Mouse (Mus musculus) bone marrow, adult 2 months (tissue): ENCODE data around the gene Prpf38b. TPM values are rescaled to one million over a fixed set of nuclear protein-coding genes. Genes with fewer than 3 reads are reported as not detected.

Experiments
- H3K27ac ChIP-seq: fragments of 200-500 bp; 2 replicates; pipeline ENCODE4 v1.5.1; 2012; ENCODE audit warnings: low read depth, mild to moderate bottlenecking, control low read depth, inconsistent platforms, low read length; ENCODE audit not compliant: control insufficient read depth, poor library complexity, insufficient read depth
- H3K4me1 ChIP-seq: fragments of 200-500 bp; 2 replicates; pipeline ENCODE4 v1.6.1; 2011; ENCODE audit warnings: low read length; ENCODE audit not compliant: control insufficient read depth, insufficient read depth
- H3K4me3 ChIP-seq: fragments of 200-500 bp; replicated peaks from 2 replicates; pipeline ENCODE3; 2011; ENCODE audit warnings: mild to moderate bottlenecking, low read depth, low read length, control low read depth; ENCODE audit not compliant: control insufficient read depth
- CTCF ChIP-seq: fragments of 200-500 bp; IDR thresholded peaks from 2 replicates; pipeline ENCODE4 v1.5.1; 2011; ENCODE audit warnings: low read length, control low read depth; ENCODE audit not compliant: control insufficient read depth, insufficient read depth
- POLR2A ChIP-seq: fragments of 200-500 bp; IDR thresholded peaks from 2 replicates; pipeline ENCODE4 v1.6.1; 2011; ENCODE audit warnings: low read depth, mild to moderate bottlenecking, control low read depth, low read length, borderline replicate concordance; ENCODE audit not compliant: control insufficient read depth
- WGBS: fragments of 180-500 bp; shearing (Covaris S2); methylation state at CpG from one replicate; pipeline ENCODE4 v1.1.7; 2018; 5-methylcytosine and 5-hydroxymethylcytosine counted together
- polyA plus RNA-seq: library from polyadenylated mRNA; stranded (reverse); fragments of >200 nt; gene quantifications from 2 replicates; pipeline ENCODE4 v1.2.4, GENCODE M21; 2011; ENCODE audit warnings: low replicate concordance; ENCODE audit not compliant: missing spikeins, insufficient read depth, insufficient read length

Gene Prpf38b
- polyA plus RNA-seq, 1 experiment: 184 TPM

DNA sequence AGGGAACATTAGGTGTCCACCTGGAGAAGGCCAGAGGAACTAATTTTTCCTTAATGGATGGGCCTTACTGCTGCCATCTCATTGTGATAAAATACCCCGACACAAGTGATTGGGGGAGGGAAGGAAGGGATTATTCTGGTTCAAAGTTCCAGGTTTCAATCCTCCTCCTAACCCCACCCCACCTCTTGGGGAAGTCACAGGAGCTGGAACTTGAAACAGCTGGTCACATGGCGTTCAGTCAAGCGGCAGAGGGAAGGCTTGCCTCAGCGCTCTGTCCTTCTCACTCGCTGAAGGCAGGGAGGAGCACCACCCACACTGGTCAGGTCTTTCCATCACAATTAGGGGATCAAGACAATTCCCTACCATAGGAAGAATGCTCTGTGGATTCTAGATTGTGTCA, 27.2 kb upstream of the Prpf38b start:
- no peak for TF ChIP-seq POLR2A
- TF ChIP-seq CTCF: no peak
- H3K4me3 ChIP-seq: no peak overlapping the region
- H3K4me1 ChIP-seq: no peaks in the 10 kb centered on the region; the same call in 1 of the 2 replicates
- no peak overlapping the region for H3K27ac ChIP-seq
- WGBS: 94% methylated on average over 5 of the region's 5 CpGs

DNA sequence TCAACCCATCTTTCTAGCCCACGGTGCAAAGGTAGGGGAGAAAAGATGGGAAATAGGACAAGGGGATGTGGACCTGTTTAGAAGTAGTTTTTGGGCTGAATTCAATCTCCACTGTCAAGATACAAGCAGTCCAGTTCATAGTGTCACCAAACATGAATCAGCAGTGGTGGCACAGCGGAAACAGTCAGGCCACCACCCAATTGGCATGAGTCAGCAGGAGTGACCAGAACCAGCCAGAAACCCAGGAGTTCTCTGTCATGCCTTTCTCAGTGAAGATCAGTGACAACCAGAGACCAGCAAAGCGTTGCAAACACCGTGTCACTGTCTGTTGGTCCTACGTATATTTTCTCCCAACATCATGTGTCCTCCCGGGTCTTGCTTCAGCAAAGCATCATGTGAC, 22.0 kb upstream of the Prpf38b start:
- TF ChIP-seq POLR2A (no peak), CTCF (no peak)
- no peak overlapping the region for H3K4me3 ChIP-seq
- WGBS: 80% methylated on average over 6 of the region's 6 CpGs

GRCm38 (mm10) chr3:108926308-108926707, 14.8 kb upstream of the Prpf38b start:
- H3K4me3 ChIP-seq: no peak overlapping the region
- no peaks in the 10 kb centered on the region for H3K4me1 ChIP-seq
- TF ChIP-seq CTCF (no peak), POLR2A (no peak)
- WGBS: 71% methylated on average over 1 of the region's 1 CpGs
- no peak overlapping the region for H3K27ac ChIP-seq

More for the DNA sequence above, 22.0 kb upstream of the Prpf38b start:
- Histone ChIP-seq H3K27ac (no peak overlapping the region), H3K4me1 (no peaks in the 10 kb centered on the region)

DNA sequence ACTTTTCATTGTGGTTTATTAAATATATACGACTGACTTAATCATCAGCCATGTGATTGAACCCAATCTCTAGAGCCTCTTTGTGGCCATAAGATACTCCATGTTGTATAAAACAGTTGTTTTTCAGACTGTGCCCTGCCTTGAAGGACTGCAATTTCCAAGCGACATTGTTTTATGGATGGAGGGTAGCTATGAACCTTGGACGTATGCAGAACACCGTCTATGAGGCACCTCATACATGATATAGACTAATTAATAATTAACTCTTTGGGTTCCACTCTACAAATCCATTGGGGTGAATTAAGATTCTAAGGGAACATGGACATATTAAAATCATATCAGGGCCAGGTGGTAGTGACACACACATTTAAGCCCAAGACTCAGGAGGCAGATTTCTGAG, 14.2 kb upstream of the Prpf38b start:
- no peak overlapping the region for H3K4me3 ChIP-seq
- whole genome bisulfite sequencing: 82% methylated on average over 4 of the region's 4 CpGs
- no peaks in the 10 kb centered on the region for H3K4me1 ChIP-seq
- no peak for TF ChIP-seq CTCF
- no peak for TF ChIP-seq POLR2A
- H3K27ac ChIP-seq: no peak overlapping the region

DNA sequence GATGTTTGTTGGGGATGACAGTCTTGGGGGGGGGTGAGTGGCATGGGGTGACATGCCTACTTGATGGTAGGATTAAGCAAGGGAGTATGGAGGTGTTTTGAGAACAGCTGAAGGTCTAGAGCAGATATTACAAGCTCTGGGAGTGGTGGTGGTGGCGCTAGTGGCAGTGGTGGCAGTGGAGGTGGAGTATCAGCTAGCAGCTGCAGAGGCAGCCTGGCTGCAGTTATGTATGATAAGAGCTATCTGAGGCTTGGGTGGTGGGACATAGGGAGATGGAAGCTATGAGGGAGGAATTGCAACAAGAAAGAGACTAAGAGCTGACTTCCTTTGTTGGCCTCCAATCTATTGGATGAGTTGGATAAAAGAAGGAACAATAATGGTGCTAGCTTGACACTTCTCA, 10.3 kb upstream of the Prpf38b start:
- 67% methylated on average over 1 of the region's 1 CpGs for WGBS
- TF ChIP-seq CTCF (no peak), POLR2A (no peak)
- H3K4me1 ChIP-seq: no peaks in the 10 kb centered on the region

DNA sequence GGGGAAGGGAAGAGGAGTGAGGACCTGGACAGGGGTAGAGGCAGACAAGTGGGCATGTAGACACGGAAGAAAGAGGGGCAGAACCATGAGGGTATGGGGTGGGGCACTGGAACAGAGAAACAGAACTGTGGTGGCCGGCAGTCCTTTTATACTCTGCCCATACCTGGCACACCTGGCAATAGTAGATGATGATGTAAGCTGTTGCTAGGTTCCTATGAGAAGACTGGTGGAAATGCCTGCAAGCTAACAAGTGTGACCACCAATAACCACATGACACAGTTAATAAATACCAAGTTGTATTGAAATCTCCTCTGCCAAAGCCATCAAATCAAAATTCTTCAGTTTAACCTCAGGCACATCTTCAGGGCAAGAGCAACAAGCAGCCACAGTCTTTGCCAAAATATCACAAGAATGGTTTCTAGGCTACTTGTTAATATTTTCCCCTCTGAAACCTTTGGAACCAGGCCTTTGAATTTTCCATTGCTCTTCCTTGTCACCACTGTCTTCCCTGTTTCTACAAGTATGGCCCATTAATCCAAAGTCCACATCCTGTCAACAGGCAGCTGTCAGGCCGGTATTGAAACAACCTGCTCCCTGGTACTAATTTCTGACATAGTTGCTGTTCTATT, 9.0 kb upstream of the Prpf38b start:
- no peak for TF ChIP-seq CTCF
- TF ChIP-seq POLR2A: no peak
- Histone ChIP-seq H3K27ac (no peak overlapping the region), H3K4me3 (no peak overlapping the region), H3K4me1 (no peaks in the 10 kb centered on the region)
- 93% methylated on average over 3 of the region's 3 CpGs for WGBS

More for the DNA sequence above, 10.3 kb upstream of the Prpf38b start:
- Histone ChIP-seq H3K4me3 (no peak overlapping the region), H3K27ac (no peak overlapping the region)

GRCm38 (mm10) chr3:108918852-108919251, 7.3 kb upstream of the Prpf38b start:
- Histone ChIP-seq H3K27ac (no peak overlapping the region), H3K4me1 (no peaks in the 10 kb centered on the region), H3K4me3 (no peak overlapping the region)
- no peak for TF ChIP-seq POLR2A
- no peak for TF ChIP-seq CTCF
- WGBS: 83% methylated on average over 1 of the region's 1 CpGs

DNA sequence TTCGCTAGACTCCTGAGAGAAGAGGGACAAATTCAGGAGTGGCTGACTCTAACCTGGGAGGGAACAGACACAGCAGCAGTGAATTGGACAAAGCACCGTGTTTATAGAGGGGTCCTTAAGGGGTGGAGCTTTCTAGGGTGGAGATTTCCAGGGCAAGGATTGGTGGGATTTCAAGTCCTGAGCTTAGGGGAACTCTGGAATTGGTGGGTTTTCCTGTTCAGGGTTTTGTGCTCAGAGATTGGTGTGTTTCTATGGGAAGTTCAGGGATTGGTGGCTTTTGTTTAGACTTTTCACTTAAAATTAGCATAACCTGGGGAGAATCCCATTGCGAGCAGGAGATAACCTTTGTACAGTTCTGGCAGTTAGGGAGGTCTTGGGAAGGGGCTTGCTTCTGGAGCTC, 6.5 kb upstream of the Prpf38b start:
- no peak for TF ChIP-seq CTCF
- no peak for TF ChIP-seq POLR2A
- Histone ChIP-seq H3K4me1 (no peaks in the 10 kb centered on the region), H3K4me3 (no peak overlapping the region), H3K27ac (no peak overlapping the region)
- WGBS: 78% methylated on average over 3 of the region's 3 CpGs

DNA sequence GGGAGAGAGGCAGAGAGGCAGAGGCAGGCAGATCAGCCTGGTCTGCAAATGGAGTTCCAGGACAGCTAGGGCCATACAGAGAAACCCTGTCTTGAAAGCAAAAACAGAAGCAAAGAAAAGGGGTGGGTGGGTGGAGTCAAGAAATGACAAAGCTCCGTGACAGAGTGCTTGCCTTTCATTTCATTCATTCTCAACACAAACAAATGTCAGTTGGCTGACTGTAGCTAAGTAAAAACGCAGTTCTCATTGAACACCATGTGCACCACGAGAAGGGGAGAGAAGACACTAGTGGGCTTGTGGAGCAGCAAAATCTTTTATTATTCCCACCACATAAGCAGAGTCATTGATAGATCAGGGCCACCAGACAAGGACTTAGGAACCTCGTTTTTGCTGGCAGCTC, 5.3 kb upstream of the Prpf38b start:
- WGBS: 39% methylated on average over 4 of the region's 4 CpGs
- H3K4me1 ChIP-seq: peaks cover 2% of the 10 kb centered on the region
- TF ChIP-seq CTCF (no peak), POLR2A (no peak)
- H3K4me3 ChIP-seq: no peak overlapping the region
- no peak overlapping the region for H3K27ac ChIP-seq
